Mouse (Mus musculus): ENCODE measurements at regions not wholly inside any gene's neighbourhood (a gene's known extent, or its start where the extent isn't known, plus 50 kb on each side); places are given as distances from the start of the nearest gene placed in this dataset.

- no peak for DNase-seq (ENCODE audit: low spot score in 2 of 2)
Observed at GRCm38 (mm10) chr3:101524905-101525304, 79.6 kb downstream of the Atp1a1 start.

- no peak for DNase-seq (ENCODE audit: low spot score in 2 of 2)
Observed at GRCm38 (mm10) chr3:101524444-101524843, 80.0 kb downstream of the Atp1a1 start.

- no peak for DNase-seq (ENCODE audit: low spot score in 2 of 2)
Observed at GRCm38 (mm10) chr3:101523239-101523638, 81.2 kb downstream of the Atp1a1 start.

- no peak for DNase-seq (ENCODE audit: low spot score in 2 of 2)
Observed at GRCm38 (mm10) chr3:101522246-101522920, 82.1 kb downstream of the Atp1a1 start.

- DNase-seq (ENCODE audit: low spot score in 2 of 2) = no peak
Observed at GRCm38 (mm10) chr3:101521155-101521554, 83.3 kb downstream of the Atp1a1 start.

- no peak for DNase-seq (ENCODE audit: low spot score in 2 of 2)
Observed at GRCm38 (mm10) chr3:101520115-101520514, 84.4 kb downstream of the Atp1a1 start.

GRCm38 (mm10) chr3:101519551-101519950, 84.9 kb downstream of the Atp1a1 start:
- DNase-seq (ENCODE audit: low spot score in 2 of 2) = no peak

GRCm38 (mm10) chr3:101518810-101519209, 85.7 kb downstream of the Atp1a1 start:
- DNase-seq (ENCODE audit: low spot score in 2 of 2) = no peak

GRCm38 (mm10) chr3:101517547-101517946, 86.9 kb downstream of the Atp1a1 start:
- no peak for DNase-seq (ENCODE audit: low spot score in 2 of 2)

- DNase-seq (ENCODE audit: low spot score in 2 of 2) = peak in 1 of 2 experiments; percentile 52
Observed at GRCm38 (mm10) chr3:101516781-101517499, 87.5 kb downstream of the Atp1a1 start.

GRCm38 (mm10) chr3:101515566-101515965, 88.9 kb downstream of the Atp1a1 start:
- no peak for DNase-seq (ENCODE audit: low spot score in 2 of 2)

- peak in 1 of 2 experiments; percentile 63 for DNase-seq (ENCODE audit: low spot score in 2 of 2)
Observed at GRCm38 (mm10) chr3:101513611-101514311, 90.7 kb downstream of the Atp1a1 start.
